Mouse (Mus musculus) liver, postnatal 0 days (tissue): ENCODE data around the gene Tbc1d16. TPM values are rescaled to one million over a fixed set of nuclear protein-coding genes. Genes with fewer than 3 reads are reported as not detected.
"Not testable (repeated sequence)": the region's sequence is repeated elsewhere in the genome, so short reads cannot be mapped to it uniquely, and the experiment has no call there.

Experiments used
- ATAC-seq: fragments of 200-750 bp; cut with Nextera tagmentation; 2 replicates; pipeline ENCODE4 v1.8.0; 2017; ENCODE audit warnings: mild to moderate bottlenecking, moderate library complexity
- DNase-seq: peaks from one replicate; pipeline ENCODE4 v3.0.0-alpha.2; 2016
- H3K27ac ChIP-seq: fragments of 300-500 bp; sonication (generic); 2 replicates; pipeline ENCODE4 v1.5.1; 2014; ENCODE audit warnings: antibody characterized with exemption, moderate library complexity, mild to moderate bottlenecking, low read depth
- H3K27me3 ChIP-seq: fragments of 300-500 bp; sonication (generic); 2 replicates; pipeline ENCODE4 v1.6.1; 2014; ENCODE audit warnings: low read length, control low read depth, mixed read lengths; ENCODE audit not compliant: insufficient read depth
- H3K36me3 ChIP-seq: fragments of 300-500 bp; sonication (generic); replicated peaks from 2 replicates; pipeline ENCODE4 v1.6.1; 2014; ENCODE audit warnings: mild to moderate bottlenecking, control low read depth, low read length, moderate library complexity, mixed read lengths; ENCODE audit not compliant: insufficient read depth
- H3K4me1 ChIP-seq: fragments of 300-500 bp; sonication (generic); 2 replicates; pipeline ENCODE4 v1.6.1; 2014; ENCODE audit warnings: antibody characterized with exemption, mild to moderate bottlenecking, control low read depth; ENCODE audit not compliant: insufficient read depth
- H3K4me2 ChIP-seq: fragments of 300-500 bp; sonication (generic); 2 replicates; pipeline ENCODE4 v1.6.1; 2014; ENCODE audit warnings: low read depth, mild to moderate bottlenecking, low read length, moderate library complexity, mixed read lengths
- H3K4me3 ChIP-seq: fragments of 300-500 bp; sonication (generic); 2 replicates; pipeline ENCODE4 v1.5.1; 2014; ENCODE audit warnings: low read depth, low read length
- H3K9ac ChIP-seq: fragments of 300-500 bp; sonication (generic); replicated peaks from 2 replicates; pipeline ENCODE4 v1.6.1; 2014; ENCODE audit warnings: mild to moderate bottlenecking, moderate library complexity
- H3K9me3 ChIP-seq: fragments of 300-500 bp; sonication (generic); 2 replicates; pipeline ENCODE4 v1.6.1; 2016; ENCODE audit warnings: mild to moderate bottlenecking, control low read depth, low read length, mixed read lengths
- CTCF ChIP-seq: sonication (generic); IDR thresholded peaks from 2 replicates; pipeline ENCODE4 v1.5.1; 2016; ENCODE audit warnings: antibody characterized with exemption, low read depth
- EP300 ChIP-seq: IDR thresholded peaks from 2 replicates; pipeline ENCODE4 v1.6.1; 2016; ENCODE audit warnings: antibody characterized with exemption, low read depth, mild to moderate bottlenecking
- WGBS: fragments of 180-500 bp; shearing (Covaris S2); extraction: QIAGEN DNeasy Blood & Tissue Kit; methylation state at CpG from one replicate; pipeline ENCODE4 v1.1.7; 2014; ENCODE audit not compliant: insufficient replicate concordance; 5-methylcytosine and 5-hydroxymethylcytosine counted together
- polyA plus RNA-seq: library from polyadenylated mRNA; unstranded; fragments of >200 nt; fragmentation: Nextera tagmentation; extraction: Ambion mirVana; gene quantifications from 2 replicates; pipeline ENCODE4 v1.2.1, GENCODE M21; 2015

Tbc1d16 gene
- polyA plus RNA-seq, 1 experiment from 2014 or later = 1.5 TPM

DNA sequence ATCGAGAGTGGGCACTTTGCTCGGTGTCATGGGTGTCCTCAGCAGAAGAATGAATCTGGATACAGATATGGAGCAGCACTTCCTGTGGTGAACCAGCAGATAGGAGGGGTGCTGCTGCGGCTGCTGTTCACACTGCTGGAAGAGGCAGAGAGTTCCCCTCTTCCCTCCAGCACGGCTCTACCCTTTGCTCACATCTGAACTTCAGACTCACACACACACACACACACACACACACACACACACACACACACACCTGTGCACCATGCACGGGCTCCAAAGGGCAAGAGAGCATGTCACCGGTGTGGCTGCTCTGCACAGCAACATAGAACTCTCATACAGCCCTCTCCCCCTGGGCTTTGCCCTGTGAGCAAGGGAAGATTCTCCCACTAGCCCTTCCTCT is 122.0 kb downstream of the Tbc1d16 start:
- ATAC-seq = peak; percentile 81
- Histone ChIP-seq H3K36me3 (no peaks in the 10 kb centered on the region), H3K27me3 (no peaks in the 10 kb centered on the region), H3K27ac (no peak overlapping the region), H3K4me2 (0 out of 2 replicates have a peak overlapping the region, but pooled peaks have one; percentile 11), H3K4me3 (no peak overlapping the region), H3K9ac (no peak overlapping the region), H3K9me3 (no peaks in the 10 kb centered on the region), H3K4me1 (peaks cover 19% of the 10 kb centered on the region)
- WGBS = 7% methylated on average over 6 of the region's 6 CpGs
- peak; percentile 63 for DNase-seq
- TF ChIP-seq EP300 (no peak), CTCF (no peak)

DNA sequence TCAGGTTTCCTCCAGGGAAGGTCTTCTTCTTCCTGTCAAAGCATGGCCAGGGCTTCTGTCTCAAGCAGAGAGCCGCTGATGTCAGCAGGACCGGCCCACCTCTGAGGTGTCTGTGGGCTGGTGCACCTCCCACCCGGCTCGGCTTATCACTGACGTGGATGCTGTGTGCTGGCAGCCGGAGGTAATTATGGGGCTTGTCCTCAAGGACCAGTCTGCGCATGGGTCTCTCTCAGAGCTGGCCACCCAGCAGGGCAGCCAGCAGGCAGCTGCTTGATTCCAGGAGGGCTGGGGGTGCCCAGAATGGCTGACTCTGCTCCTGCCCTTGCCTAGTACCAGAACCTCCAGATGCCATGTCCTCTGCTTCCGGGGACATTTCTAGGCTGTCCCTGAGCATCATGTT is 122.6 kb downstream of the Tbc1d16 start:
- H3K27me3 ChIP-seq = no peaks in the 10 kb centered on the region
- H3K4me2 ChIP-seq = no peak overlapping the region
- ATAC-seq (no peak), DNase-seq (no peak)
- H3K9ac ChIP-seq = no peak overlapping the region
- no peak overlapping the region for H3K27ac ChIP-seq
- no peaks in the 10 kb centered on the region for H3K9me3 ChIP-seq
- WGBS = 41% methylated on average over 8 of the region's 8 CpGs
- no peaks in the 10 kb centered on the region for H3K36me3 ChIP-seq
- H3K4me3 ChIP-seq = no peak overlapping the region
- H3K4me1 ChIP-seq = peaks cover 19% of the 10 kb centered on the region
- no peak for TF ChIP-seq EP300

DNA sequence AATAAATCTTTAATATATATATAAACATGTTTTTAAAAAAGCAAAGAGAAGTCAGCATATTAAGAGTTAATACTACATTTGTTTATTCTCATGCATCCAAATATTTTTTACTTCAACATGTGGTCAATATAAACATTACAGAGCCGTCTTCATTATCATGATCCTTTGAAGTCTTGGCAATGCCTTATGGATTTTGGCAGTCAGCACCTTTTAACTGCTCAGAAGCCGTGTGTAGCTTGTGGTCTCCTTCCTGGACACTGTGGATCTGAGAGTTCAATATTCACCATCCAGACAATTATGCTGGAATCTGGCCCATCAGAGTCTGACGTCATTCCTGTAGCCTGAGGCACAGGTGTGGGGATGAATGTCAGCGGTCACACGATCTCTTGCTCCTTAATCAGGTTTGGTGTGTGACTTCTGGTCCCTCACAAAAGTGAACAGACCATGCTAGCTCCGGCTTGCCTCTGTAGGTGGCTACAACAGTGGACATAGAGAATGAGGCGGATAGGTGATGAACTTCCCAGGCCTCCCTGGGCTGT is 123.2 kb downstream of the Tbc1d16 start:
- H3K9me3 ChIP-seq = no peaks in the 10 kb centered on the region
- DNase-seq (no peak), ATAC-seq (no peak)
- no peak overlapping the region for H3K9ac ChIP-seq
- 68% methylated on average over 7 of the region's 7 CpGs for WGBS
- H3K36me3 ChIP-seq = no peaks in the 10 kb centered on the region
- H3K4me3 ChIP-seq = no peak overlapping the region
- no peak overlapping the region for H3K27ac ChIP-seq
- H3K4me1 ChIP-seq = peaks cover 19% of the 10 kb centered on the region
- TF ChIP-seq EP300 (no peak), CTCF (no peak)
- H3K27me3 ChIP-seq = no peaks in the 10 kb centered on the region
- no peak overlapping the region for H3K4me2 ChIP-seq

DNA sequence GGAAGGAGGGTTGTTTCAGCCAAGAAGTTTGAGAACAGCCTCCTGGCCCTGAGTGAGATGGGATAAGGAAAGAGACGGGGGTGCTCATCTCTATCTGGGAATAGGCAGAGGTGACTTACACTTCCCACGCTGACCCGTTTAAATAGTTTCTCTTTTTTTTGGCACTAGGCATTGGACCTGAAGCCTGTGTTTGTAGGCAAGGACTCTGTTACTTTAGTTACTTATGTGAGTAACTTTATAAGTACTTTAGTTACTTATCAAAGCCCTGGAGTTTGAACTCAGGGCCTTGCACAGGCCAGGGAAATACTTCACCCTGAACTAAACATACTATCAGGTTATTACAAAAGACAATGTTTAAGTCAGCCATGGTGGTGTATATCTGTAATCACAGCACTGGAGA is 124.3 kb downstream of the Tbc1d16 start:
- no peak for TF ChIP-seq EP300
- no peak for TF ChIP-seq CTCF
- peaks cover 19% of the 10 kb centered on the region for H3K4me1 ChIP-seq
- no peak for ATAC-seq
- H3K9me3 ChIP-seq = no peaks in the 10 kb centered on the region
- 72% methylated on average over 3 of the region's 3 CpGs for WGBS
- H3K27ac ChIP-seq = no peak overlapping the region
- no peaks in the 10 kb centered on the region for H3K27me3 ChIP-seq
- no peaks in the 10 kb centered on the region for H3K36me3 ChIP-seq
- H3K9ac ChIP-seq = no peak overlapping the region
- no peak for DNase-seq
- H3K4me2 ChIP-seq = no peak overlapping the region
- H3K4me3 ChIP-seq = no peak overlapping the region

DNA sequence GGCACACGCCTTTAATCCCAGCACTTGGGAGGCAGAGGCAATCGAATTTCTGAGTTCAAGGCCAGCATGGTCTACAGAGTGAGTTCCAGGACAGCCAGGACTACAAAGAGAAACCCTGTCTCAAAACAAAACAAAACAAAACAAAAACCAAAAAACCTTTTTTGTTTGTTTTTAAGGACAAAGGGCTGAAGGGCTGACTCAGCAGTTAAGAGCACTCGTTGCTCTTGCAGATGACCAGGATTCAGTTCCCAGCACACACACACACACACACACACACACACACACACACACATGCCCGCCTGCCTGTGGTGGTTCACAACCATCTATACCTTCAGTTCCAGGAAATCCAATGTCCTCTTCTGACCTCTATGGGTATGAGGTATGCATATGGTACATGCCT is 127.9 kb downstream of the Tbc1d16 start:
- H3K27me3 ChIP-seq, H3K9ac ChIP-seq, H3K36me3 ChIP-seq, H3K27ac ChIP-seq, ATAC-seq, H3K4me1 ChIP-seq, H3K9me3 ChIP-seq, H3K4me3 ChIP-seq, DNase-seq, H3K4me2 ChIP-seq: not testable (repeated sequence)
- WGBS = 55% methylated on average over 4 of the region's 4 CpGs

DNA sequence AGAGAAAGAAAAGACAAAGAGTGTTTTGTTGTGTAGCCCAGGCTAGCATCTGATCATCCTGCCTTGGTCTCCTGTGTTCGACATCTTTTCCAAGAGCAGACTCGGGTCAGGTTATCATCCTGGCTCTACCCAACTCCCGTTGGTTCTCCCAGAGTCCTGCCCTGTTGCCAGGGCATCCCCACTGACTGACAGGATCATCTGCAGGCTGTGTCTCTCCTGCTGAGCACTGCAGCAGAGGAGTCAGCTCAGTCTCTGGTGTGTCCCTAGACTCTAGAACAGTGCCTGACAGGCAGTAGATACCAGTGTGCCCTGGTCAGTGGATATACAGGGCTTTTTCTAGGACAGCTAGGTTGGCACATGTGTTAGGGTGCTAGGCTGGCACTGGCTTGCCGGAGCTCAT is 130.1 kb downstream of the Tbc1d16 start:
- 63% methylated on average over 4 of the region's 4 CpGs for WGBS
- H3K4me3 ChIP-seq = no peak overlapping the region

DNA sequence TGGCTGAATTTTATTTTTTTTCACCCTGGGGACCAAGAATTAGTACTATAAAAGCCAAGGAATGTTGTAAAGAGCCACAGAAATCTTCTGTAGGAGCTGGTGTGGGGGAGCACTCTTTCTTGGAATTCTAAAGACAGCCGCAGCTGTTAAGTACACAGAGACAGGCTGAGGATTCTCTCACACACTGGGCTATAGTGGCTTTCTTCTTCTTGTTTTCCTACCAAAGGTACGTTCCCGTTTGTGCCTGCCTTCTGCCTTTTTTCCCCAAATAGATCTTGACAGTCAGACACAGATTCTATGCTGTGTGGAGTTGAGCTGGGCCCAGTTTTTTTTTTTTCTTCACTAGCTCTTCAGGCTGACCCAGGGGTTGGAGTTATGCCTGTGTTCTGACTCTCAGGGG is 132.9 kb downstream of the Tbc1d16 start:
- H3K36me3 ChIP-seq = no peaks in the 10 kb centered on the region
- no peak overlapping the region for H3K9ac ChIP-seq
- DNase-seq (no peak), ATAC-seq (no peak)
- TF ChIP-seq CTCF (no peak), EP300 (no peak)
- no peak overlapping the region for H3K4me2 ChIP-seq
- WGBS = 52% methylated on average over 3 of the region's 3 CpGs
- peaks cover 9% of the 10 kb centered on the region for H3K27me3 ChIP-seq
- peaks cover 14% of the 10 kb centered on the region for H3K4me1 ChIP-seq
- H3K27ac ChIP-seq = no peak overlapping the region
- no peaks in the 10 kb centered on the region for H3K9me3 ChIP-seq
- H3K4me3 ChIP-seq = no peak overlapping the region

More for the DNA sequence above, 130.1 kb downstream of the Tbc1d16 start:
- 0 out of 2 replicates have a peak, but pooled peaks cover 2% of the 10 kb centered on the region for H3K27me3 ChIP-seq
- H3K9ac ChIP-seq = no peak overlapping the region
- no peak overlapping the region for H3K4me2 ChIP-seq
- no peak for DNase-seq
- TF ChIP-seq CTCF (no peak), EP300 (no peak)
- H3K4me1 ChIP-seq = no peaks in the 10 kb centered on the region
- no peak for ATAC-seq
- H3K9me3 ChIP-seq = no peaks in the 10 kb centered on the region
- H3K36me3 ChIP-seq = no peaks in the 10 kb centered on the region
- no peak overlapping the region for H3K27ac ChIP-seq
